Mouse (Mus musculus) lung, postnatal 14 days (tissue): ENCODE measurements around the gene Syna.

Experiments used
- DNase-seq: peaks from one replicate; pipeline ENCODE4 v3.0.0; 2021

Syna gene

DNA sequence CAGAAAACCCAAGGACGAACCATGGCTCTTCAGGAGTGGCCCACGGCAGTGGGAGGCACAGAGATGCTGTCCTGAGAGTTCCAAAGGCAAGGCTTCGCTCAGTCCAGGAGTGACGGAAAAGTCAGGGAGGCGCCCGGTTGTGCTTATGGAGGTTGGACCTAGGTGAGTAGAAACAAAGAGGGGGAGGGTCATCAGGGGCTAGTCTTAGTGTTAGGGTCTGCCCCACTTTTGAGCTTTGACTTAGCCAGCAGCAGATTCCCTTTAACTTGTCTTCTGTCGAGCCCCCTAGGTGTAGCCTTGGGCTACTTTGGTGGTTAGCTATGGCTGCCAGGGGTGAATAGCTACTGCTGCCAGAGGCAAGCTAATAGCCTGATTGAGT, at the start of gene Syna:
Syna (minus strand) TSS at position 101 of the 379 bp plus-strand sequence.
- no peak for DNase-seq

DNA sequence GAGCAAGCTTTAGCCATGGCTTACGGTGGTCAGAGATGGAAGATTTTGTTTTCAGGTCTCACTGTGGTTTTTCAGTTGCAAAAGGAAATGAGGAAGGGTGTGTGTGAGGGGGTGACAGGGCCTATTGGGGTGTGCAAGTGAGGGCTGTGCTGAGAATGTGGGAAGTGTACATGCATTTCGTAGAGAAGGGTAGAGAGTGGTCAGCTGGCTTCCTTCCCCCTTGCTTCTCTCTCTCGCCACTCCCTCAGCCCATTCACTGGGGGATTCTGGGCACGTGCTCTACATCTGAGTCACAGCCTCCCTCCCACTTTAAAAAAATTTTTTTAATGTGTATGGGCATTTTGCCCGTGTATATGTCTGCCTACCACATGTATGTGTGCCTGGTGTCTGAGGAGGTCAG, 47.1 kb upstream of the Syna start:
- DNase-seq = no peak

DNA sequence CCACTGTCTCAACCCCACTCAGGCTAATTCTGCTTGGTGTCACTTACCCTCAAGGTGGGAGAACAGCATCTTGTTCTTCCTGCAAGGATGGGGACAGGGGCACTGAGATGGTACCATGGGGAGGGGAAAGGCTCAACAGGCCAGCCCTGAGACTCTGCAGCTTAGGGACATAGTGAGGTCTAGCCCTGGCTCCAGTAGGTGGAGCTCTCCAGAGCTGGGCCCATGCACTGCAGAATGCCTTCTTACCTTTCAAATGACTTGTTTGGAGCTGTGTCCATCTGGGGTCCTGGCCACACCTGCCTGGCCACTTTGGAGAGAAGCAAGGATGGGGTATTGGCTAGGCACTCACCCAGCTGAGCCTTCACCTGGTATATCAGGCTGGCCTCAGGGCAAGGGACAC, 46.3 kb upstream of the Syna start:
- DNase-seq = no peak

DNA sequence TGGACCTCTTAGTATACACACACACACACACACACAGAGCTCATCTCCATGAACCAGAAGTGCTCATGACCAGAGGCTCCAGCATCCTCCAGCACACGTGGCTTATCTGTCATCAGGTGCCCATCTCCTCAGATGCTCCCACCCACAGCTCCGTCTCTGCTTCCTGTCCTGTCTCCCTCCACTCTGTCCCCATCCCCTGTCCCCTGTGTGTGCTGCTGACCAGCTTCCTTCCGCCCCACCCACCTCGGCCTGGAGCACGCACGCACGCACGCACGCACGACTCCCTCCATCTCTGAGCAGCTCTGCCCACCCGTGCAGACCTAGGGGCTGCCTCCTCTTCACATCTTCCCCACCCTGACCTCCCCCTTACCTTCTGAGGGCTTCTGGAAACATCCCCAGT, 44.4 kb upstream of the Syna start:
- no peak for DNase-seq

DNA sequence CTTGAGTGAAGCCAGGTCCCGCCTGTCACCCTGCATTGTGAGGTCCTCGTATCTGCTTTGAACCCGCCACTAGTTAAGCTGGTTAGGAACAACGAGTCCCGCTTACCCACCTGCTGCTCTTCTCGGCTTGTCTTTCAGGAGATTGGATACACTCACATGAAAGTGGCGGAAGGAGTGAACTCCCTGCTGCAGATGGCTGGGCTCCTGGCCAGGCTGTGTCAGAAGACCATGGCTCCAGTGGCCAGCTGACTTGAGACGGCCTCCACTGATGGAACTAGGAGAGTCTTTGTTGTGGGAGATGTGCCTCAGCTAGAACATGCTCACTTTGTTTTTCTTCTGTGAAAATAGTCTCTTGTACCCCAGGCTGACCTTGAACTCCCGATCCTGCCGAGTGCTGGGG, 37.7 kb upstream of the Syna start:
- DNase-seq = no peak

DNA sequence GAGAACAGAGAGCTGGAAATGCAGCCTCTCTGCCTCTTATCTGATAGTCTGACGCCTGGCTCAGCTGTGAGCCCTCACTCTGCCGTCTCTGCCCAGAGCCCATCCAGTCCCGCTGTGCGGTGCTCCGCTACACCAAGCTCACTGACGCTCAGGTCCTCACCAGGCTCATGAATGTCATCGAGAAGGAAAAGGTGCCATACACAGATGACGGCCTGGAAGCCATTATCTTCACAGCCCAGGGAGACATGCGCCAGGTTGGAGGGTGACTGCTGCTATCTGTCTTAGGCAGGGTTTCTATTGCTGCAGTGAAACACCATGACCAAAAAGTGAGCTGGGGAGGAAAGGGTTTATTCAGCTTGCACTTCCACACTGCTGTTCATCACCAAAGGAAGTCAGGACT, 33.1 kb upstream of the Syna start:
- DNase-seq = no peak

DNA sequence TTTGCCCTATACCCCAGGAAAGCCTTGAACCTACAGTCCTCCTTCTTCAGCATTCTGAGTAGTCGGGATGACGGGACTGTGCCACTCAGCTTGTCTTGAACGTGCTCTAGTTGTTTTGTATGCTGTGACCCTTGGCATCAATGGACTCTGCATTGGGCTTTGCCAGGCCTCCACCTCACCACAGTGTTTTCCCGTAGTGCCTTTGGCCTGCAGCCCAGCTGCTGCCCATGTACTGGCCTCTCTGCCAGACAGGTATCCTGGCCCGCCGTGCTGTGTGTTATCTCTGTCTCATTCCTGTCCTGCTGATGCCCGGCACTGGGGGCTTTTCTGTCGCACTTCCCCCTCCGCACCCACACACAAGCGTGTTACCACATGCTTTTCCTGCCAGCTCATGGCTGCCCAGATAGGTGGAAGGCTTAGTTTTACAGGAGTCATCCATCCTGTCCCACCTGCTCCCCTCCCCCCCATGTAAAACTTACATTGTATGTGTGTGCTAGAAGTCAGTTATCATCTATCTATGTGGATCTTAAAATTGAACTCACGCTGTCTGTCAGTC, 32.1 kb upstream of the Syna start:
- DNase-seq = no peak

DNA sequence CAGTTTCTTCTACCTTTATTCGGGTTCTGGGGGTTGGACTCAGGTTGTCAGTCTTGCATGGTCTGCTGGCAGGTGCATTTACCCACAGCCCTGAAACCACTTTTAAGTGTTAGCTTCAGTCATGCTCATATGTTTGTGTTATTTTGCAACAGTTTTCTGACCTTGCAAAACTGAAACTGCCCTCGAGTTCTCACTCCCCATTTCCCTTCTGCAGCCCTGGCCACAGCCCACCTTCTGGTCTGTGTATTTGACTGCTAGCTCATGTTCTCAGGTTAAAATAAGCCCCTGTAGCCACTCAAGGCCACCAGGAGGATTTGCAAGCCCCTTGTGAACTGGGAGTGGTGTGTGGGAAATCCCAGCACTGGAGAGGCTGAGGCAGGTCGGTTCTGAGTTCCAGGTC, 29.9 kb upstream of the Syna start:
- no peak for DNase-seq

DNA sequence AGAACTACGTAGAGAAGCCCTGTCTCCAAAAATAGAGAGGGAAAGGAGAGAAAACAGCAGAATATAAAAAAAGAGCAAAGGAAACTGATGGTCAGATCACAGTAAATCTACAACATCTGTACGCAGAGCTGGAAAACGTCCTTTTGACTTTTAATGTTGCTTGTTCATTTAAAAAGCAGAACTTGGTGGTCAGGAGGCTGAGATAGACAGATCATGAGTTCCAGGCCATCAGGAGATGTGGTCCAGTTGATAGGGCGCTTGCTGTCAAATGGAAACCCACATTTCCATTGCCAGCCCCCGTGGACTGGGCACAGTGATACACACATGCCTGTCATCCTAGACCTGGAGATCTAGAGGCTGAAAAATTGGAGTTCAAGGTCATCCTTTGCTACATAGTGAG, 24.8 kb upstream of the Syna start:
- no peak for DNase-seq

DNA sequence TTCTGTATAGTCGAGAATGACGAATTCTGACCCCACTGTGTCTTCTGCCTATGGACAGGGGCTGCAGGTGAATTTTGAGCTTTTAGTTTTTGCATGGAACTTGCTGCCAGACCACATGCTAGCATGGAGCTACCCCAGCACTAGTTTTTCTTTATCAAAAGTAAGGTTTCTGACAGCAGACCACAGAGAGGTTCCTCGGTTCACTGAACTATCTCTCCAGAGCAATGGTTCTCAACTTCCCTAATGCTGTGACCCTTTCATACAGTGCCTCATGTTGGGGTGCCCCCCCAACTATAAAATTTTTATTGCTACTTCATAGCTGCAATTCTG, 23.9 kb upstream of the Syna start:
- DNase-seq = no peak

DNA sequence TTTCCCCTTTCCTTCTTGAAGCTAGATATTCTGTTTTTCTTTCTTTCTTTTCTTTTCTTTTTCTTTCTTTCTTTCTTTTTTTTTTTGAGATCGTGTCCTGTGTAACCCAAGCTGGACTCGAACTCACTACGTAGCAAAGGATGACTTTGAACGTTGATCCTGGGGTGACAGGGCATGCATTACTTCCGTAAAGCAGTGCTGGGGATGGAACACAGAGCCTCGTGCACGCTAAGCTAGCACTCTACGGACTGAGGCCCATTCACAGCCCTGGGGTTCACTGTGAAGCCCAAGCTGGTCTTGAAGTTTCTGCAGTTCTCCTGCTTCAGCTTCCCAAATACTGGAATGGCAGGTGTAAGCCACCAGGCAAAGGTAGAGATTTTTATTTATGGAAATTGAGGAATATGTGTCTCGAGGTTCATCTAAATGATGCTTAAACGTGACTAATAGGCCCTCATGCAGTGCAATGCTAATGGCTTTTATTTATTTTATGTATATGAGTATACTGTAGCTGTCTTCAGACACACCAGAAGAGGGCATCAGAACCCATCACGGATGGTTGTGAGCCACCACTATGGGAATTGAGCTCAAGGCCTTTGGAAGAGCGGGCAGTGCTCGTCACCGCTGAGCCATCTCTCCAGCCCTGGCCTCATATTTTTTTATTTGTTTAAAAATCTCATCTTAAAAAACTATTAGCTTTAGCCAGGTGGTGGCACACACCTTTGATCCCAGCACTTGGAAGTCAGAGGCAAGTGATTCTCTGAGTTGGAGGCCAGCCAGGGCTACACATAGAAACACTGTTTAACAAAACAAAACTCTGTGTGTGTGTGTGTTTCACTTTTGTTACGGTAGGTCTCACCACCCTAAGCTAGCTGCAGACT, 23.3 kb upstream of the Syna start:
- DNase-seq = no peak

DNA sequence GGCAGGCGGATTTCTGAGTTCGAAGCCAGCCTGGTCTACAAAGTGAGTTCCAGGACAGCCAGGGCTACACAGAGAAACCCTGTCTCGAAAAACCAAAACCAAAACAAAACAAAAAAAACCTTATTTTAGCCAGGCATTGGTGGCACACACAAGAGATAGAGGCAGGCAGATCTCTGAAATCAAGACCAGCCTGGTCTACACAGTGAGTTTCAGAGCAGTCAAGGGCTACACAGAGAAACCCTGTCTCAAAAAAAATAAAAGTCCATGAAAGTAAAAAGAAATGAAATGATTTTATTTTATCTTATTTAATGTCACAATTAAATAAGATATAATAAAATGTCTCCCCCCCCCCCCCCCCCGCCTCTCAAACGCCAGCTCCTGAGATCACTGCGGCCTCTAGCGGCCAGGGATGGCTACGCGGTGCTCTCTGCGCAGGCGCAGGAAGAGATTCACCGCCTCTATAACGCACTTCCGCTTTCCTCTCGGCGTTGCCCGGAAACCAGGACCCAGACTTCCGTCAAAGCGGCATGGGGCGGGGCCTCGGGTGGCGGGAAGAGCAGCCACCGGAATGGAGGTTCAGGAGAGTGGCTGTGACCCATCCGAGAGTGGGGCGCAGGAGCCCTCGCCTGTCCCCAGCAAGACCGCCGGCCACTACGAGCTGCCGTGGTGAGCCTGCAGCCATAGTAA, 22.4 kb upstream of the Syna start:
- DNase-seq = peak; percentile 98

DNA sequence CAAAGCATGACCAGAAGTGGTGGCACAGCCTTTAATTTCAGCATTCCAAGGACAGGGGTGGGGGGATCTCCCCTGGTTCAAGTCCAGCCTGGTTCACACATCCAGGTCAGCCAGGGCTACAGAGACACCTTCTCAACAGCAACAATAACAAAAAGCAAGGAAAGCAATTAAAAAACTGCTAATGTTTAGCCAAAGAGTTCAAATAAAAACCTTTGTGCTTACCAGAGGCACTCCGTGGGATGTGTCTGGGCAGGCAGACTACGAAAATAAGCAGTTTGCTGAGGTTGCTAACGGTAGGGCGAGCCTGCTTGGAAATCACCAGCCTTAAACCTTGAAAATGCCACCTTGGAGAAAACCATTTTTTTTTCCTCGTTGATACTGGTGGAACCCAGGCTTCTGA, 21.2 kb upstream of the Syna start, which contains the start of gene Rfc2:
Rfc2 (plus strand) TSS at position 221 of the 400 bp plus-strand sequence.
- DNase-seq = no peak

DNA sequence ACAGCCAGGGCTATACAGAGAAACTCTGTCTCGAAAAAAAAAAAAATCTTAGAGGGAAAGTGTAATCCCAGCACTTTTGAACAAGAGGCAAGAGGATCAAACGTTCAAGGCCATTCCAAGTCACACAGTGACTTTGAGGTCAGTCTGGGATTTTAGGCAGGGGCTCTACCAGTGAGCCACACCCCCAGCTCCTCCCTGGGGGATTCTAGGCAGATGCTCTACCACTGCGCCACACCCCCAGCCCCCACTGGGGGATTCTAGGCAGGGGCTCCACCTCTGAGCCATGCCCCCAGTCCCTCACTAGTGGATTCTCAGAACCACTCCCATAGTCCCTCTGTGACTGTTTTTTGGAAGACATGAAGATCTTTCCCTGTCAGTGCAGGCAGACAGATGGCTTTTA, 19.2 kb upstream of the Syna start:
- no peak for DNase-seq

DNA sequence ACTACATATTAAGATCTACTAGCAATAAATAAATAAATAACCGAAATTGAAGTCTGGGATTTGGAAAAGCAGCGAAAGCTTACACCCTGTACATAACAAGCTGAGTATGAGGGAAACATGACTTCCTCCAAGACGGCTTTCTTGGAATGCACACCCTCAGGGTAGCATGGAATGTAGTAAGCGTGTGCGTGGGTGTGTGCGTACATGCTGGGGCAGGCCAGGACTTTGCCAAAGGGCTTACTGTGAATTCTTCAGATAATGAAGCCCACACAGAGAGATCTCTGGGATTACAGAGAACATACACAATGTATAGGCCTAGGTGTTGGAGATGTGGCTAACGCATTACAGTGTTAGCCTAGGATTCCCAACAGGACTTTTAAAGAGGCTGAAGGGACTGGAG, 17.6 kb upstream of the Syna start:
- no peak for DNase-seq

DNA sequence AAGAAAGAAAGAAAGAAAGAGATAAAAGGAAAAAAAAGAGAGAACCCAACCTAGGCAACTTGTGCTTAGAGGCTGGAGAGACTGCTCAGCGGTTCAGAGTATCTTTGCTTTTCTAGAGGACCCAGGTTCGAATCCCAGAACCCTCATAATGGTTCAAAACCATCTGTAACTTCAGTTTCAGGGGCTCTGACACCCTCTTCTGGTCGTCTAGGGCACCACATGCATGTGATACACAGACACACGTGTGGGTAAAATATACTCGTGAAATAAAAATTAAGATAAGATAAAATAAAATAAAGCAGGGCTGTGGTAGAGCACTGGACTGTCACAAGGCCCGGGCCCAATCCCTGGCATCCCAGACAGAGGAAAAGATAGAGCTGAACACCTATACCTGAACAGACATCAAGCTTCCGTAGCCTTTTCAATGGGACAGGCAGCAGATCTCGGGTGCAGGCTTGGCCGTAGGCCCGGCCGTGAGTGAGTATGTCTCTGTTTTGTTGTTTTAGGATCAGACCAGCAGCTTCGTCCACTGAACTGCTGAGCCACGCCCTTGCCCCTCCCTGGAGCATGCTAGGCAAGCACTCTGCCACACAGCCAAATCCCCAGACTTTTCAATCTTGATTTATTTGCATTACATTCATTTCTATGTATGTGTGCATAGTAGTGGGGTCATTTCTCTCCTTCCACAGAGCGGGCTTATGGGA, 16.7 kb upstream of the Syna start:
- no peak for DNase-seq

DNA sequence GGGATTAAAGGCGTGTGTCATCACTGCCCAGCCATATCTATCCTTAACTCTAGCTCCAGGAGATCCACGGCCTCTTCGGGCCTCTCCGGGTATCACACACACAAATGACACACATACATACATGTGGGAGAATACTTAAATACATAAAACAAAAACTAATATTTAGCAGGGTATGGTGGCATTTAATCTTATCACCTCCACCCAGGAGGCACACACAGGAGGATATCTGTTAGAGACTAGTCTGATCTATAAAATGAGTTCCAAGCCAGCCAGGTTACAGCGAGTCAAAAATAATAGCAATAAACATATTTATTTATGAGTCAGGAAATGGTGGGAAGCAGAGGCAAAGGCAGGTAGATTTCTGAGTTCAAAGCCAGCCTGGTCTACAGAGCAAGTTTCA, 15.9 kb upstream of the Syna start:
- no peak for DNase-seq

DNA sequence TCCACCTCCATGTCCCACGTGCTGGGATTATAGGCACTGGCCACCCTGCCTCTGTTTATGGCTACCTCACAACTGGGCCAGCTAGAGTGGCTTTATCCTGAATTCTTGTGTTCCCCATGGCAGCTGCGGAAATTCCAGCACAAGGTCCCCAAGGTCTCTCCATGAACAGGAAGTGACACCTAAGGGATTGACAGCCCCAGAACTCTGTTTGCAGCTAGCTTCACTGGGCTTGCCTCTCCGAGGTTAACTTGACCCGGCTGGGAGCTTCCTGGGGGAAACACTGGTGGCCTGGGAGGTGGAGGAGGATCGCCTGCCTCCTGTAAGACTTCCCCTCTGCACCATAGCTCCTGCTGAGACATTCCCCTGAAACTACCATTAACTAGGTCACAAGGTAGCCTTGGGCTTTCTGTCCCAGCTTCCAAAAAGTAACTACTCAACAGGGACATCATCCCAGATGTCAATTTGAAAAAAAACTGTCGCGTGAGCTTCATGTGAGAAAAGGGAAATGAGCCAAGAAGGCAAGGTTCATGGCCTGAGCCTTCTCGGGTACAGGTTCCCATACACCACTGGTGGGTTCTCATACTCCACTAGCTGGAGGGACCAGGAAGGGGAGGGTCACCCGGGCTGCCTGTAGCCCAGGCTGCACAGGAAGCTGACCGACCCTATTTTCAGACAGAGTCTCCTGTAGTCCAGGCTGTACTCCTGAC, 12.7 kb upstream of the Syna start:
- DNase-seq = no peak

DNA sequence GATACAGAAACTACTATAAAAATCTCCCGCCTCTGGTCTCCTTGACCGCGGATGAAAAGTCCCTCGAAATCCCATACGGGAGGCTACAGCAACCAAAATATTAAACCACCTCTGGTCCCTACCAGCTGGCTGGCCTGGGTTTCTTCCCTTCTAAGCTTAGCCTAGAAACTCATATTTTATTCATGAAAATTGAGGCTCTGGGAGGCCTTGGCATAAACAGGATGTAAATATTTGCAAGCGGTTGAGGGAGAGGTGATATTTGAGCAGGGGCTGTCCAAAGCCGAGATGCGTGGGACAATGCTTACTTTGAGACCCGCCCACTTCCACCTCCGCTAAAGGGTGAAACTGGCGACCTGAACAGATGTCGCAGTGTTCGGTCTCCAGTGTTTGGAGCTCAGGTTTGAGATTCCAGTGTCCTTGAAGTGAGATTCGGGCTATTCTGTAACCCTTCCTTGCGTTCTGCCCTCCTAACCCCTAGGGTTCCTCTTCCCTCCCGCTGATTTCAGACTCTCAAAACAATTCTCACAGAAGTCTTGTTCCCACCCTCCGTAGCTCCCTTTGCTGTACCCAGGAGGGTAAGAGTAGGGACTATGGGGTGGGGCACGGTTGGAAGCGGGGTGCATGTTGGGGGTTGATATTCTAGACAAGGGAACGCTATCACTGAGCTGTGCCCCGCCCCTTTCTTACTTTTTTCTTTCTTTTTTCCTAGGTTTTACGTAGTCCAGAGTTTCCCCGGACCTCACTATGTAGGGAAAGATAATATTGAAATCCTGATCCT, 11.9 kb upstream of the Syna start:
- DNase-seq = peak; percentile 53

DNA sequence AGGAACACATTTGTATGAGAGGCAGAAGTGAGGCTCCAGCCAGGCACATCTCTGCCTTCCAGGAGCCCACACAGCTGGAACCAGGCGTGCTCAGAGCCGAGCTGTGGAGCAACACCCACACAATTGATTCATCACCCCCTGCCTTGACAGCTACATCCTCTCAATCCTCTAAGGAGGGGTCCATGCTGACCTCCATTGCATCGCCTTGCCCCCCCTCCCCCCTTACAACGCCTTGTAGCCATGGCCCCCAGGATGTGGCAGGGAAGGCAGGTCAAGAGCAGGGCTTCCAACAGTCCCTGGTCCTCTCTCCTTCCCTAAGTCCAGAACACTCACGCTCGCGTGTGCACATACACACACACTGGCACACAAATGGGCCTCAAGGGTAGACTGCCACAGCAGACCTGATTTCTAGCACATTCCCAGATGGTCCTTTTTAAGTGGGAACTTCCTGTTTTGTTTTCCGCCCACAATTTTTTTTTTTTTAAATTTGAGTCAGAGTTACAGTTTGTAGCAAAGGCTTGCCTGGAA, 9.1 kb upstream of the Syna start:
- no peak for DNase-seq

DNA sequence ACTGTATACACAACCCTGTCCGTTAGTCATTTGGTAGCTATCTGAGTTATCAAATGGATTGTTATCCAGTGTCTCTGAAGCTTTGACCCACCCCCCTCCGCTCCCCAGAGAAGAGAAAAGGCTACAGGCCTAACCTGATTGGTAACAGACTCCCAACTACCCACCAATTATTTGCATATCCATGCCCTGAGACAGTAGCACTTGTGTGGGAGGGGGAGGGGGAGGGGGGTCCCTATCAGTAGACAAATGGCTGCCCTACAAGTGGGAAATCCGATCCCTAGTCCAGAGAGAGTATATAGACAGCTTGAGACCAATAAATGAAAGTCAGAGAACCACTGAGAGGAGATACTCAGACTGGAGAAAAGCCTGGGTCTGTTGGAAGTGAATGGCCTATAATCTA, 8.1 kb upstream of the Syna start:
- no peak for DNase-seq

DNA sequence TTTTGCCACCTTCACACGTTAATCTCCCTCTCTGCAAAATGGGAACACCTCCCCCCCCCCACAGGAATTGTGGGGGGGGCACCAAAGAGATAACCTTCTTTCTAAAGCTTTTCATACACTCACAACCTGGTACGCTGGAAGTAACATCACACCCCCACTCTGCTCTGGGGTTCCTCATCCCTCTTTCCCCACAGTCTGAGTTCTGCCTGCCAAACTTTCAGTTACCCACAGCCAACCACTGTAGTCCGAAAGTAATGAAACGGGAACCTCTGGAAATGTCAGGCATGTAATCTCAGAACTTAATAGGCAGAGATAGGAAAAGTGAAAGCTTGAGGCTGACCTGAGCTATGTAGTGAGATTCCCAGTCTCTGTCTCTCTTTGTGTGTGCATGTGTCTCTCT, 7.5 kb upstream of the Syna start:
- DNase-seq = no peak
